Mouse (Mus musculus) liver, adult 2 months (tissue): ENCODE data around the gene D10Jhu81e.

Experiments
- CTCF ChIP-seq: fragments of 200-500 bp; IDR thresholded peaks from 2 replicates; pipeline ENCODE4 v1.5.1; 2011; ENCODE audit warnings: low read depth, low read length, control low read depth
- POLR2A ChIP-seq: fragments of 200-500 bp; IDR thresholded peaks from 2 replicates; pipeline ENCODE4 v1.6.1; 2011; ENCODE audit warnings: low read length, control low read depth; ENCODE audit not compliant: insufficient read depth; ENCODE audit errors: extremely low read depth

GRCm38 (mm10) chr10:78158041-78158440 is 11.5 kb downstream of the D10Jhu81e start:
- TF ChIP-seq POLR2A = no peak
- TF ChIP-seq CTCF = no peak
